Mouse (Mus musculus): ENCODE results near the gene Rspo4.

- TF ChIP-seq GATA1 (IDR thresholded peaks at IDR 0.05; ENCODE audit: borderline replicate concordance, low read length) = no peak
- TF ChIP-seq CTCF (IDR thresholded peaks at IDR 0.05; ENCODE audit: low read depth, low read length) = no peak
- TF ChIP-seq POLR2AphosphoS5 (IDR thresholded peaks at IDR 0.05; ENCODE audit: insufficient replicate concordance, low read depth, low read length) = no peak
- TF ChIP-seq TAL1 (conservative IDR thresholded peaks at IDR 0.05; ENCODE audit: low read depth, low read length) = no peak
- no peak for TF ChIP-seq GATA2 (IDR thresholded peaks at IDR 0.05; ENCODE audit: borderline replicate concordance, low read depth, low read length)
These were observed 53.2 kb downstream of the Rspo4 start for GRCm38 (mm10) chr2:151895911-151896310.

Measured in G1E (cell line).